Mouse (Mus musculus): ENCODE results near the gene Dusp5. TPM values are rescaled to one million over a fixed set of nuclear protein-coding genes. Genes with fewer than 3 reads are reported as not detected.

Gene Dusp5
- polyA plus RNA-seq, 1 experiment from 2014 or later = 5.9 TPM

GRCm38 (mm10) chr19:53552216-53552786 lies 23.4 kb downstream of the Dusp5 start:
- Histone ChIP-seq H3K4me1 (peaks cover 32% of the 10 kb centered on the region), H3K4me2 (no peak overlapping the region), H3K27ac (no peak overlapping the region), H3K36me3 (no peaks in the 10 kb centered on the region), H3K9me3 (replicated peaks) (no peaks in the 10 kb centered on the region), H3K4me3 (no peak overlapping the region), H3K27me3 (replicated peaks) (no peaks in the 10 kb centered on the region), H3K9ac (no peak overlapping the region)
- no peak for ATAC-seq
- 45% methylated on average over 10 of the region's 10 CpGs for WGBS (ENCODE audit: insufficient replicate concordance)

- Histone ChIP-seq H3K9me3 (replicated peaks) (no peaks in the 10 kb centered on the region), H3K9ac (no peak overlapping the region), H3K36me3 (no peaks in the 10 kb centered on the region), H3K4me3 (no peak overlapping the region), H3K4me2 (no peak overlapping the region), H3K4me1 (peaks cover 32% of the 10 kb centered on the region), H3K27ac (no peak overlapping the region), H3K27me3 (replicated peaks) (no peaks in the 10 kb centered on the region)
- no peak for ATAC-seq
- 44% methylated on average over 6 of the region's 6 CpGs for whole genome bisulfite sequencing (ENCODE audit: insufficient replicate concordance)
Measured at GRCm38 (mm10) chr19:53552795-53553194, 23.9 kb downstream of the Dusp5 start.

- ATAC-seq = no peak
- H3K4me3 ChIP-seq = no peak overlapping the region
- H3K9me3 ChIP-seq (replicated peaks) = no peaks in the 10 kb centered on the region
- H3K27ac ChIP-seq = peak overlapping the region; percentile 32; the same call in 1 of the 2 replicates
- no peaks in the 10 kb centered on the region for H3K36me3 ChIP-seq
- H3K4me1 ChIP-seq = peaks cover 25% of the 10 kb centered on the region
- no peaks in the 10 kb centered on the region for H3K27me3 ChIP-seq (replicated peaks)
- no peak overlapping the region for H3K9ac ChIP-seq
- 60% methylated on average over 11 of the region's 11 CpGs for WGBS (ENCODE audit: insufficient replicate concordance)
- no peak overlapping the region for H3K4me2 ChIP-seq
Measured at GRCm38 (mm10) chr19:53554402-53554801, 25.5 kb downstream of the Dusp5 start.

- Histone ChIP-seq H3K27ac (peak overlapping the region; percentile 32; the same call in 1 of the 2 replicates), H3K36me3 (no peaks in the 10 kb centered on the region), H3K4me1 (peaks cover 25% of the 10 kb centered on the region), H3K9ac (no peak overlapping the region), H3K4me2 (no peak overlapping the region), H3K9me3 (replicated peaks) (no peaks in the 10 kb centered on the region), H3K27me3 (replicated peaks) (no peaks in the 10 kb centered on the region), H3K4me3 (no peak overlapping the region)
- no peak for ATAC-seq
- 62% methylated on average over 5 of the region's 5 CpGs for WGBS (ENCODE audit: insufficient replicate concordance)
Measured at GRCm38 (mm10) chr19:53554981-53555616, 26.2 kb downstream of the Dusp5 start.

- no peak overlapping the region for H3K9ac ChIP-seq
- no peak overlapping the region for H3K4me3 ChIP-seq
- no peaks in the 10 kb centered on the region for H3K36me3 ChIP-seq
- no peak for ATAC-seq
- H3K4me2 ChIP-seq = peak overlapping the region; percentile 13
- 44% methylated on average over 6 of the region's 6 CpGs for WGBS (ENCODE audit: insufficient replicate concordance)
- peaks cover 25% of the 10 kb centered on the region for H3K4me1 ChIP-seq
- H3K9me3 ChIP-seq (replicated peaks) = no peaks in the 10 kb centered on the region
- no peak overlapping the region for H3K27ac ChIP-seq
- no peaks in the 10 kb centered on the region for H3K27me3 ChIP-seq (replicated peaks)
Measured at GRCm38 (mm10) chr19:53556841-53557240, 27.9 kb downstream of the Dusp5 start.

GRCm38 (mm10) chr19:53557267-53557936 lies 28.5 kb downstream of the Dusp5 start:
- WGBS (ENCODE audit: insufficient replicate concordance) = 35% methylated on average over 20 of the region's 20 CpGs
- no peaks in the 10 kb centered on the region for H3K27me3 ChIP-seq (replicated peaks)
- no peaks in the 10 kb centered on the region for H3K9me3 ChIP-seq (replicated peaks)
- peaks cover 25% of the 10 kb centered on the region for H3K4me1 ChIP-seq
- no peak overlapping the region for H3K9ac ChIP-seq
- ATAC-seq = no peak
- H3K4me2 ChIP-seq = peak overlapping the region; percentile 13
- H3K36me3 ChIP-seq = no peaks in the 10 kb centered on the region
- no peak overlapping the region for H3K4me3 ChIP-seq
- H3K27ac ChIP-seq = no peak overlapping the region

GRCm38 (mm10) chr19:53560436-53560835 lies 31.5 kb downstream of the Dusp5 start:
- Histone ChIP-seq H3K36me3 (no peaks in the 10 kb centered on the region), H3K27ac (no peak overlapping the region), H3K27me3 (replicated peaks) (no peaks in the 10 kb centered on the region), H3K4me1 (peaks cover 17% of the 10 kb centered on the region), H3K9ac (no peak overlapping the region), H3K4me3 (no peak overlapping the region), H3K9me3 (replicated peaks) (no peaks in the 10 kb centered on the region), H3K4me2 (no peak overlapping the region)
- WGBS (ENCODE audit: insufficient replicate concordance) = 75% methylated on average over 3 of the region's 3 CpGs
- no peak for ATAC-seq

GRCm38 (mm10) chr19:53564174-53564573 lies 35.3 kb downstream of the Dusp5 start:
- H3K27ac ChIP-seq = no peak overlapping the region
- 25% methylated on average over 4 of the region's 4 CpGs for WGBS (ENCODE audit: insufficient replicate concordance)
- no peaks in the 10 kb centered on the region; the same call in 1 of the 2 replicates for H3K4me1 ChIP-seq
- H3K9me3 ChIP-seq (replicated peaks) = no peaks in the 10 kb centered on the region
- no peak for ATAC-seq
- no peak overlapping the region for H3K4me2 ChIP-seq
- H3K9ac ChIP-seq = no peak overlapping the region
- H3K36me3 ChIP-seq = no peaks in the 10 kb centered on the region
- no peaks in the 10 kb centered on the region for H3K27me3 ChIP-seq (replicated peaks)
- no peak overlapping the region for H3K4me3 ChIP-seq

GRCm38 (mm10) chr19:53565565-53566277 lies 36.8 kb downstream of the Dusp5 start:
- peaks cover under 1% of the 10 kb centered on the region for H3K4me1 ChIP-seq
- no peaks in the 10 kb centered on the region for H3K27me3 ChIP-seq (replicated peaks)
- no peak overlapping the region for H3K27ac ChIP-seq
- 67% methylated on average over 14 of the region's 14 CpGs for WGBS (ENCODE audit: insufficient replicate concordance)
- H3K4me2 ChIP-seq = no peak overlapping the region
- no peaks in the 10 kb centered on the region for H3K9me3 ChIP-seq (replicated peaks)
- no peaks in the 10 kb centered on the region for H3K36me3 ChIP-seq
- no peak for ATAC-seq
- no peak overlapping the region for H3K9ac ChIP-seq
- H3K4me3 ChIP-seq = no peak overlapping the region

- Histone ChIP-seq H3K9me3 (replicated peaks) (no peaks in the 10 kb centered on the region), H3K4me2 (no peak overlapping the region), H3K4me3 (no peak overlapping the region), H3K9ac (no peak overlapping the region), H3K36me3 (no peaks in the 10 kb centered on the region), H3K4me1 (peaks cover 19% of the 10 kb centered on the region), H3K27ac (no peak overlapping the region), H3K27me3 (replicated peaks) (no peaks in the 10 kb centered on the region)
- ATAC-seq = no peak
- 41% methylated on average over 11 of the region's 11 CpGs for WGBS (ENCODE audit: insufficient replicate concordance)
Measured at GRCm38 (mm10) chr19:53567864-53568263, 39.0 kb downstream of the Dusp5 start.

- H3K27ac ChIP-seq = no peak overlapping the region
- H3K36me3 ChIP-seq = no peaks in the 10 kb centered on the region
- no peak for ATAC-seq
- no peak overlapping the region for H3K4me3 ChIP-seq
- H3K4me2 ChIP-seq = no peak overlapping the region
- peaks cover 19% of the 10 kb centered on the region for H3K4me1 ChIP-seq
- H3K9ac ChIP-seq = no peak overlapping the region
- no peaks in the 10 kb centered on the region for H3K9me3 ChIP-seq (replicated peaks)
- 60% methylated on average over 3 of the region's 3 CpGs for WGBS (ENCODE audit: insufficient replicate concordance)
- H3K27me3 ChIP-seq (replicated peaks) = no peaks in the 10 kb centered on the region
Measured at GRCm38 (mm10) chr19:53568553-53568952, 39.6 kb downstream of the Dusp5 start.

- WGBS (ENCODE audit: insufficient replicate concordance) = 42% methylated on average over 4 of the region's 4 CpGs
Measured at GRCm38 (mm10) chr19:53571056-53571455, 42.1 kb downstream of the Dusp5 start.

More at GRCm38 (mm10) chr19:53571056-53571455, 42.1 kb downstream of the Dusp5 start:
- no peaks in the 10 kb centered on the region for H3K36me3 ChIP-seq
- no peaks in the 10 kb centered on the region for H3K27me3 ChIP-seq (replicated peaks)
- no peak overlapping the region for H3K4me3 ChIP-seq
- peaks cover 19% of the 10 kb centered on the region for H3K4me1 ChIP-seq
- no peak overlapping the region for H3K4me2 ChIP-seq
- H3K9ac ChIP-seq = no peak overlapping the region
- no peak overlapping the region for H3K27ac ChIP-seq
- H3K9me3 ChIP-seq (replicated peaks) = no peaks in the 10 kb centered on the region
- ATAC-seq = no peak

All from liver, embryonic 12.5 days (tissue).